Mouse (Mus musculus): ENCODE measurements around the gene Gm20388.

Gene Gm20388

DNA sequence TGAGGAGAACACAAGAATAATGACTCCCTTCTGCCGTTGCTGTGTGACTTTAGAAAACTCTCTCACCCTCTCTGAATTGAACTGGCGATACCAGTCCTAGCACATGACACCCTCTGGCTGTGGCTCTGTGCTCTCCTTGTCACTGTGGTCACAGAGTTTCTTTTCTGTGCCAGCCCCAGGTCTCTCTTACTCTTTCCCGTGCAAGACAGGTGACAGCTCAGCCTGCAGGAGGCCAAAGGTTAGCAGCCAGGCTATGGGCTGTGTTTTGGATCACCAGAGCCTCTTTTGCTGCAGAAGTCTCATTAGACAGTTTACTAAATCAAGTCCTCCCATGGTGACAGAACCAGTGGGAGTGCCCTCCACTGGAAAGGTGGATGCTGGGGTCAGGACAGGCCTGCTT, 463.0 kb downstream of the Gm20388 start:
- DNase-seq (ENCODE audit: extremely low read depth, insufficient read length, low spot score) = no peak

DNA sequence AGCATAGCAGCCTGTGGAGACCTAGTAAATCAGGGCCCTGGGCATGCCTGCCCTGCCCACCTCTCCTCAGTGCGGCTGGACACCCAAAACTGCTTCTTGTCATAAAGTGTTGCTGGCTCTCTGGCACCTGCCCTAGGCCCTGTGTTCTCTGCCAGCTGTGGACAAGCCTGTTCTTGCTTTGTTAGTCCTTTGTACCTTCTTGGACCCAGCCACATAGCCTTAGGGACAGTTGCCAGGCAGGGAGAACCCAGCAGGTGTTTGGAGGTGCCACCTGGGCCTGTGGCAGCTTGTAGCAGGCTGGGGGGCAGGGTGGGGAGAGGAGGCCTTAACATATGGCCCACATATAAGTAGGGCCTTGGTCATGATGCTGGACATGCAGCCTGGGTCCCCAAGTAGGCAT, 463.4 kb downstream of the Gm20388 start:
- DNase-seq (ENCODE audit: extremely low read depth, insufficient read length, low spot score) = no peak

GRCm38 (mm10) chr8:120374514-120374913, 463.9 kb downstream of the Gm20388 start:
- DNase-seq (ENCODE audit: extremely low read depth, insufficient read length, low spot score) = no peak

- no peak for DNase-seq (ENCODE audit: extremely low read depth, insufficient read length, low spot score)
Measured at GRCm38 (mm10) chr8:120375170-120375569, 464.5 kb downstream of the Gm20388 start.

GRCm38 (mm10) chr8:120376215-120376614, 465.6 kb downstream of the Gm20388 start:
- DNase-seq (ENCODE audit: extremely low read depth, insufficient read length, low spot score) = no peak

- DNase-seq (ENCODE audit: extremely low read depth, insufficient read length, low spot score) = no peak
Measured at GRCm38 (mm10) chr8:120376847-120377802, 466.5 kb downstream of the Gm20388 start.

- no peak for DNase-seq (ENCODE audit: extremely low read depth, insufficient read length, low spot score)
Measured at GRCm38 (mm10) chr8:120377803-120378189, 467.2 kb downstream of the Gm20388 start.

DNA sequence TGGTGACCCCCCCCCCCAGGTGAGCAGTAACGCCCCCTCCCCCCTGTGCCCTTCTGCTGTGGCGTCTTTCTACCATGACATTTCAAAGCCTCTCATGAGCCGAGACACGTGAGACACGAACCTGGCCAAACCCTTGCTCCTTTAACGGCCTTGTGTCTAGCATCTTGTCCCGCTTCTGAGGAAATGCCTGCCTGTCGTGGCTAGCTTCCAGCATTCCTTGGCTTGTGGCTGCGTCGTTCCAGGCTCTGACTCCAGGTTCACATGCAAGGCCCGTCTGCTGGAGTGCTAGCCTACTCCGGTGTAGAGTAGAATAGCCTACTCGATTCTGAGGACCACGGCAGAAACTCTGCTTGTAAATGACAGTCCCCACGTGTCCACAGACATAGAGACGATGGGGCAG, 467.7 kb downstream of the Gm20388 start:
- peak; percentile 69 for DNase-seq (ENCODE audit: extremely low read depth, insufficient read length, low spot score)

DNA sequence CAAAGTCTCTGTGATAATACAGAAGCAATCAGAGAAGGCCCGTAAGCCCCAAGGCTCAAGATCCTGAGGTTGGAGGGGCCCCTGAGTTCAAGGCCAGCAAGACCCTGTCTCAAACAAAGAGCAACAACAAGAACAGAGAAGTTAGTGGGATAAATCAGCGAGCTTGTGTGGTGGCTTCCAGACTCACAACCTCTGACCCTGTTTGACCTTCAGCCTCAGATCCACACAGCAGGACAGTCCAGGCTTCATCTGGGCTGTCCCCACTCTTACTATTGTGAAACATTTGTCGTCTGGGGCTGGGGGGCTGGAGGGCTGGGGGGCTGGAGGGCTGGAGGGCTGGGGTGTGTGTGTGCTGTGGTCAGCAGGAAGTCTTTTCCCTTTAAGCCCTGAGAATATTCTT, 468.4 kb downstream of the Gm20388 start:
- no peak for DNase-seq (ENCODE audit: extremely low read depth, insufficient read length, low spot score)

DNA sequence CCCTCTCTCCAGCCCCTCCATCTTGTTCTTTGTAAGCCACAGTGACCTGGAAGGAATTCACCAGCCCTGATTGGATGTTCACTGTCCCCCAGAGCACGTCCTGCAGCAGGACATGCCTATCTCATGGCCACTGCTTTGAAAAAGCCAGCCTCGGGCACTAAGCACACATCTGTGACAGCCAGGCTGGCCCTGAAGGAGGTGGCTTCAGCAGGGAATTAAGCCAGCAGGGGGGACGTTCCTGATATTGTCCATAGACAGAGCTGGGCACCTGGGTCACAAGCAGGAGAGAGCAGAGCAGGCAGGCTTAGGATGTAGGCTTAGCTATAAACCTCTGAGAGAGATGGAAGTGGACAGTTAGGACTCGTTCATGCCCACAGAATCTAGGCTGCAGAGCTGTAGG, 471.2 kb downstream of the Gm20388 start:
- no peak for DNase-seq (ENCODE audit: extremely low read depth, insufficient read length, low spot score)

DNA sequence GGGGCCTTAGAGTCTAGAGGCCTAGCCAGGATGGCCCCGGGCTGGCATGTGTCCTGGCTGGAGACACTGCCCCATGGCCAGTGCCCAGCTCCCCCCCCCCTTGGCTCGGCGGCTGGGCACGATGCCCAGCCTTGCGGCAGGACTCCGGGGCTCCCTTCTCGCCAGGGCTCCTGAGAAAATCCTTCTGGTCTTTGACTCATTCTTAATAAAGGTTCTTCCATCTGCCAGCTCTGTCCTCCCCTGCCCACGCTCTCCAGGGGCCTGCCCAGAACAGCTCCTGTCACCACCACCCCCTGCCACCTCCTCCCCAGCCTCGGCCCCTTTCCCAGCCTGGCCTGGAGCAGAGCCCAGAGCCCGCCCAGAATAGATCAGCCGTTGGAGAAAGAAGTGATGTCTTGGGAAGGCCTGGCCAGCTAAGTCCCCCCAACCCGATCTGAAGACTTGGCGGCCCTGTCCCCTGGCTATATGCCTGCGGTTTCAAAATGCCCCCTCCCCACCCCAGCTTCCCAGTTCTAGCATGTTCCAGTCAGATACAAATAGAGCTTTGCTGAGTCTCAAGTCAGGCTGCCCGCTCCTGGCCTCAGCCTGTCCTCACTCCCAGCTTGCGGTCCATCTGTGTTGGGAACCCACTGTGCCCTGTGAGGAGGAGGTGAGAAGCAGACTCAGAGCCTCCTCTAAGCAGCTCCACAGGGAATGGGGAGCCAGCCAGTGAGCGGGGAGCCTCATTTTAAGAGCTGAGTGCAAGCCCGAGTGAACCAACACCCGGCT, 472.0 kb downstream of the Gm20388 start:
- DNase-seq (ENCODE audit: extremely low read depth, insufficient read length, low spot score) = peak; percentile 97

DNA sequence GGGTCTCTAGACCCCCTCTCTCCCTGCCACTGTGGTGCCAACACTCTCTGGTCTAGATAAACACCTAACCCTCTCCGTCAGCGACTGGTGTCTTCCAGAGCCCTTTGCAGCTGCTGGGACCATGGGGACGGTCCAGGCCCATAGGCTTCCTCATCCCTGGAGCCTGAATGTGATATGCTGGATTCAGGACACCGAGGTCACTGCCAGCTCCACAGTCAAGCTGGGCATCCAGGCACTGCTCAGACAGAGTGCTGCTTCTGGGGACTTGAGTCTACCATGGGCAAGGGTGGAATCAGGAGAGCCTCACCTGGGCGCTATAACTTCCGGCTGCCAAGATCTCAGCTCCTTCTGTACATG, 472.5 kb downstream of the Gm20388 start:
- no peak for DNase-seq (ENCODE audit: extremely low read depth, insufficient read length, low spot score)

- DNase-seq (ENCODE audit: extremely low read depth, insufficient read length, low spot score) = no peak
Measured at GRCm38 (mm10) chr8:120383713-120384112, 473.1 kb downstream of the Gm20388 start.

GRCm38 (mm10) chr8:120384745-120385144, 474.1 kb downstream of the Gm20388 start:
- DNase-seq (ENCODE audit: extremely low read depth, insufficient read length, low spot score) = no peak

GRCm38 (mm10) chr8:120388246-120388645, 477.6 kb downstream of the Gm20388 start:
- DNase-seq (ENCODE audit: extremely low read depth, insufficient read length, low spot score) = no peak

DNA sequence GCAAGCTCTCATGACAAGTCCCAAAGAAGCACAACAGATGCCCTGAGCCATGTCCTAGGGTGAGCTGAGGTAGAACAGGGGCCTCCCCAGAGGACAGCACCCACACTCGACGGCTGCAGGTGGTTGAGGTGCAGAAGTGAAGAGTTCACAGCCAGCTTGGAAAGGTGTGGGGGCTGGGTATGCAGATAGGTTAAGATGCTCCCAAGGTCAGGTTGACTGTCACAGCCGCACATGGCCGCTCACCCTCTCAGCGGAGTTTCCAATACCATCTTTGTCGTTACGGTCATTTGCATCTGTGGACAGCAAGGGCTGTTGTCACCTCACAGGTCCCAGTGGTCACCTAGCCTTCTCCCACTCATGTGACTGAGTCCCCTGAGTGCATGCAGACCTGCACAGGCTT, 480.0 kb downstream of the Gm20388 start:
- no peak for DNase-seq (ENCODE audit: extremely low read depth, insufficient read length, low spot score)

GRCm38 (mm10) chr8:120391856-120392255, 481.2 kb downstream of the Gm20388 start:
- DNase-seq (ENCODE audit: extremely low read depth, insufficient read length, low spot score) = no peak

DNA sequence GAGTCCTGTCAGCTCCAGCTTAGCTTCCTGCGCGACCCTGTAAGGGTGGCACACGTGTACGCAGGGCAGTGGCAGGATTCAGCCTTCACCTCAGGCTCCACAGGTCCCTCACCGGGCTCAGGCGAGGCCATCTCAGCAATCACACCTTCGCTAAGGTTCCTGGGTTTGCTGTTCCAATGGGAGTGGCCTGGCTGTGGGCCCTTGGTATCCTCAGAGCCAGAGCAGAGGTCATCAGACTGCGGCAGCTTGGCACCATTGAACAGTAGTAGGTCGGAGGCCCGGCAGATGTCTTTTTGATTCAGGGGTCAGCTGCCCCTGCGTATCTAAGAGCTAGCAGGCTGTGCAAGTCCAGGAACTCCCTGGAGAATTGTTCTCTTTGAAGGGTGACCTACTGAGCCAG, 482.4 kb downstream of the Gm20388 start:
- no peak for DNase-seq (ENCODE audit: extremely low read depth, insufficient read length, low spot score)

DNA sequence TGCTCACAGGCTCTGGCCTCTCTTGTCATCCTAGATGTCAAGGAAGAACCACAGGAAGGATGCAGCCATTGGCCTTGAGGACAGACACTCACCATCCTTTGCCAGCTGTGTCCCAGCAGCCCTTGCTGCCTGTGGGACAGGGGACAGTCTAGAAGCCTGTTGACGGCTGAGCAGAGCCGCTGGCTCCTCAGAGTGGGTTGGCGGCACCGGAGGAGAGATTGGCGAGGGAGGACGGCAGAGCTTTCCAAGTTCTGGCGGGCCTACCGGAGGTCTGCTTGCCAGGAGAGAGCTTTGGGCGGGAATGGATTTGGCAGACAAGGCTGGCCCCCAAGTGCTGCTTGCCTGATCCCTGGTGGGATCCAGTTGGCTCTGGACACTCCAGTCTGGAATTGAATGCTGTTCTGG, 483.2 kb downstream of the Gm20388 start:
- no peak for DNase-seq (ENCODE audit: extremely low read depth, insufficient read length, low spot score)

GRCm38 (mm10) chr8:120395892-120396291, 485.3 kb downstream of the Gm20388 start:
- DNase-seq (ENCODE audit: extremely low read depth, insufficient read length, low spot score) = no peak

DNA sequence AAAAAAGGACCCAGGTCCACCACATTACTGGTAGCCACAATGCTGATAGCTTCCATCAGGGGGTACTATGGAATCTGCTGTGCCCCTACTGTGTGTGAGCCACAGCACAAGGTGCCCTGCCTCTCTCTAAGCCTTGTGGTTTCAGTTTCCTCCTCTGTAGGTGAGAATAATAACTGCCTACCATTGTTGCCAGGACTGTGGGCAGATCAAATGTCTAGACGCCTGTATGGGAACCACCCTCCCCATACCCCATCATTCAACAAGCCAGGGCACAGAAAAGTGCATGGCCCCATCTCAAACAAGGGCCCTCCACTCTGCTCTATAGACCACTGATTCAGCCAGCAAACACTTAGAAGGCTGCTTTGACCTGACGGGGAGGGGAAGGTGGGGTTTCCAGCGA, 486.1 kb downstream of the Gm20388 start:
- no peak for DNase-seq (ENCODE audit: extremely low read depth, insufficient read length, low spot score)

All from 3134 (cell line).